Mouse (Mus musculus): ENCODE results near the gene Supt6. TPM values are rescaled to one million over a fixed set of nuclear protein-coding genes. Genes with fewer than 3 reads are reported as not detected.

Gene Supt6
- total and polyA plus RNA-seq, 3 experiments: 39.6 to 93.2 (median 59.8) TPM

DNA sequence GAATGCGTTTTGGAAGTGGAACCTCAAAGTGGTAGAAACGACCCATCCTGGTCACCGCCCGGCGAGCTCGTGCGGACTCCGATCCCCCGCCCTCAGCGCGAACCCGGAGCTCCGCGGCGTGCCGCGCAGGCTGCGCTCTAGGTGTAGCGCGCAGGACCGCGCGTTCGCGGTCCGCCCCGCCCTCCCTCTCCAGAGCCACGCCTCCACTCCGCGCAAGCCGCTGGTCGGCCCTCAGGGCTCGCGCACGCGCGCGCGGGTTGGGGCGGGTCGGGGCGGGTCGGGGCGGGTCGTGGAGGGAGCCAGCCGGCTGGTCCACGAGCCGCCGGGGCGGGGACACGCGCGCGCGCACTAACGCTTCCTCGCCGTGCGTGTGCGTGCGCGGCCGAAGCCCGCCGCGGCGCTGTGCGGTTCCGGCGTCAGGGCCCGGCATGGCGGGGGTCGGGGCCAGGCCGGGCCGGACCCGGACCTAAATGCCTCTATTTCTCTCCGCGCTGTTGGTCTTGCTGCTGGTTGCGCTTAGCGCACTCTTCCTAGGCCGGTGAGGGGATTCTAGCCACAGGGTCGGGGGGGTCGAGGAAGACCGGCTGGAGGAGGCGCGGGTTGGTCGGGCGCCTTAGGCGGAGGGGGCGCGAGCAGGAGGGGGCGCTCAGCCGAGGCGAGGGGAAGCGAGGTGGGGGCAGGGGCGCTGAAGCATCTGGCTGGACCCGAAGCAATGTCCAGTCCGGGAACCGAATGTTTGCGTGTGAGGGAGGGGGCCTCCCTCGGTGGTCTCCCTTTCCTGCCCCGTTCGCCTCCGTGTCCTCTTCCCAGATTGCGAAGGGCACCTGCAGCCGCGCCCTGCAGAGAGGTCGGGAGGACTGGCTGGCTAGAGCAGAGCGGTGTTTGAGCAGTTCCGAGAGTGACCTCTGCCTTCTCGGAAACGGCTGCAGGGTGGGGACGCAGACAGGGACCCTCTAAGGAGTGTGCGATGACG lies 15.9 kb upstream of the Supt6 start, which contains the start of gene 2610507B11Rik (continued):
- 0 out of 2 replicates have a peak, but pooled peaks have one; percentile 44 for TF ChIP-seq RCOR1 (IDR thresholded peaks at IDR 0.05; ENCODE audit: low read depth, low read length)
- TF ChIP-seq EP300 (IDR thresholded peaks at IDR 0.05; ENCODE audit: low read depth in 1 of 2, low read length in 2 of 2): peak in 1 of 2 experiments; percentile 38; a peak in 2 of 4 replicates
- no peak for TF ChIP-seq JUND (IDR thresholded peaks at IDR 0.05; ENCODE audit: low read depth, low read length)
- TF ChIP-seq POLR2AphosphoS5 (IDR thresholded peaks at IDR 0.05; ENCODE audit: borderline replicate concordance, low read depth, low read length): no peak
- TF ChIP-seq ZKSCAN1 (IDR thresholded peaks at IDR 0.05; ENCODE audit: low read depth, low read length): no peak
- peak; percentile 94 for TF ChIP-seq MAZ (IDR thresholded peaks at IDR 0.05; ENCODE audit: low read depth, low read length)
- peak; percentile 72 for TF ChIP-seq HCFC1 (IDR thresholded peaks at IDR 0.05; ENCODE audit: low read depth, low read length)

DNA sequence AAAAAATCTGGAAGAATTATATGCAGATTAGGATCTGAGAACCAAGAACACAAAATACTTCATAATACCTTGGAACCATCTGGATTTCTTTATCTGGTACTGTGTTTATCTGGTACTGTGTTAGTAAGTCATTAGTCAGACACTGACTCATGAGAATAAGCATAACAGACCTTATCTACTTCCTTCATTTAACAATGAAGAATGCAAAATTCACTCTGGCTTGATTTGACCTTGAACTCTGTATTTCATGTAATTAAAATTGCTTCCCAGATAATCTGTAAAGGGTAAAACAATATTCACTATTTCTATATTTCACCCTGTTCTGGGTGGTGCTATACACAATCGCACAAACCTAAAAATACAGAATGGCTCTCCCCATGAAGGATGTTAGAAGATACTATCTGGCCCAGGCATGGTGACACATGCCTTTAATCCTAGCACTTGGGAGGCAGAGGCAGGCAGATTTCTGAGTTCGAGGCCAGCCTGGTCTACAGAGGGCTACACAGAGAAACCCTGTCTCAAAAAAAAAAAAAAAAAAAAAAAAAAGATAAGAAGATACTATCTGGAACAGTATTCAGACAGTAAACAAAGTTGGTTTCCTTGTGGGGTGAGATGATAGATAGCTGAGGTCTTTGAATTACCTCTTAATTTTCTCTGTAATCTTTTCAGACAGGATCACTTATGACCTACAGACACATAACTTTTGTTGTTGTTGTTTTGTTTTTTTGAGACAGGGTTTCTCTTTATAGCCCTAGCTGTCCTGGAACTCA lies 14.9 kb upstream of the Supt6 start:
- peaks cover 4 to 6% of the 10 kb centered on the region in 2 experiments; a peak in 3 of 4 replicates for H3K4me1 ChIP-seq (ENCODE audit: control insufficient read depth in 1 of 2, insufficient read depth in 2 of 2, low read length in 2 of 2)
- peaks cover 2 to 13% of the 10 kb centered on the region in 2 experiments for H3K36me3 ChIP-seq (ENCODE audit: control insufficient read depth in 1 of 2, insufficient read depth in 2 of 2, low read length in 2 of 2)
- peak overlapping the region in 1 of 2 experiments; percentile 45; a peak in 3 of 4 replicates for H3K4me3 ChIP-seq (ENCODE audit: control insufficient read depth in 1 of 2, insufficient read depth in 1 of 2, low read depth in 2 of 2, low read length in 2 of 2)
- H3K79me2 ChIP-seq (ENCODE audit: control insufficient read depth, insufficient read depth, low read length, poor library complexity): peaks cover 8% of the 10 kb centered on the region
- H3K9me3 ChIP-seq (replicated peaks; ENCODE audit: insufficient read depth, low read length): no peaks in the 10 kb centered on the region
- no peaks in the 10 kb centered on the region for H3K27me3 ChIP-seq (ENCODE audit: control insufficient read depth in 1 of 2, insufficient read depth in 2 of 2, low read length in 2 of 2)
- peak overlapping the region; percentile 25; the same call in 1 of the 2 replicates for H3K27ac ChIP-seq (ENCODE audit: control insufficient read depth, low read depth, low read length)
- peak; percentile 60 for DNase-seq (ENCODE audit: low read depth, low spot score)
- peak overlapping the region; percentile 37 for H3K9ac ChIP-seq (ENCODE audit: control insufficient read depth, low read depth, low read length, poor library complexity, severe bottlenecking)
- TF ChIP-seq MXI1 (IDR thresholded peaks at IDR 0.05; ENCODE audit: low read depth, low read length) (no peak), NELFE (IDR thresholded peaks at IDR 0.05; ENCODE audit: low read depth, low read length) (no peak), HCFC1 (IDR thresholded peaks at IDR 0.05; ENCODE audit: low read depth, low read length) (no peak; the same call in 1 of the 2 replicates), TCF12 (IDR thresholded peaks at IDR 0.05; ENCODE audit: low read depth, low read length) (peak; percentile 47; the same call in 1 of the 2 replicates), CHD1 (IDR thresholded peaks at IDR 0.05; ENCODE audit: low read depth, low read length) (no peak), TBP (IDR thresholded peaks at IDR 0.05; ENCODE audit: low read depth, low read length) (no peak), CTCF (IDR thresholded peaks at IDR 0.05 in 2 of 3, conservative IDR thresholded peaks at IDR 0.05 in 1 of 3; ENCODE audit: control insufficient read depth in 1 of 3, insufficient read depth in 1 of 3, low read depth in 2 of 3, low read length in 3 of 3, poor library complexity in 1 of 3, severe bottlenecking in 1 of 3) (no peak), USF2 (IDR thresholded peaks at IDR 0.05; ENCODE audit: borderline replicate concordance in 1 of 2, insufficient read depth in 1 of 2, low read depth in 1 of 2, low read length in 2 of 2) (no peak), GABPA (IDR thresholded peaks at IDR 0.05; ENCODE audit: low read depth, low read length) (no peak), ZNF384 (IDR thresholded peaks at IDR 0.05; ENCODE audit: low read depth, low read length) (peak; percentile 62), E2F4 (IDR thresholded peaks at IDR 0.05; ENCODE audit: borderline replicate concordance, low read depth, low read length) (no peak), MAX (IDR thresholded peaks at IDR 0.05; ENCODE audit: low read length) (no peak), MAFK (IDR thresholded peaks at IDR 0.05; ENCODE audit: borderline replicate concordance, low read depth, low read length) (peak; percentile 16; the same call in 1 of the 2 replicates), MYB (IDR thresholded peaks at IDR 0.05; ENCODE audit: low read depth, low read length) (no peak), UBTF (IDR thresholded peaks at IDR 0.05; ENCODE audit: borderline replicate concordance, insufficient read depth, low read depth, low read length) (no peak), POLR2AphosphoS2 (IDR thresholded peaks at IDR 0.05; ENCODE audit: low read length) (no peak), EP300 (IDR thresholded peaks at IDR 0.05; ENCODE audit: low read depth in 1 of 2, low read length in 2 of 2) (peak; percentile 78 to 94), RCOR1 (IDR thresholded peaks at IDR 0.05; ENCODE audit: low read depth, low read length) (peak; percentile 88), SIN3A (IDR thresholded peaks at IDR 0.05; ENCODE audit: low read length) (peak; percentile 56; the same call in 1 of the 2 replicates), MEF2A (IDR thresholded peaks at IDR 0.05; ENCODE audit: extremely low read depth, insufficient replicate concordance, low read depth, low read length, poor library complexity, severe bottlenecking) (no peak), GATA1 (IDR thresholded peaks at IDR 0.05; ENCODE audit: low read depth, low read length) (peak; percentile 93), ELF1 (IDR thresholded peaks at IDR 0.05; ENCODE audit: low read depth, low read length) (0 out of 2 replicates have a peak, but pooled peaks have one; percentile 24), ETS1 (IDR thresholded peaks at IDR 0.05; ENCODE audit: low read depth, low read length) (peak; percentile 90), MYC (IDR thresholded peaks at IDR 0.05; ENCODE audit: low read depth, low read length) (0 out of 2 replicates have a peak, but pooled peaks have one; percentile 36), KAT2A (conservative IDR thresholded peaks at IDR 0.05; ENCODE audit: low read depth, low read length) (no peak)
